Comparison of ENCODE assay signal across 14 mouse cellular contexts in the genomic region with DNA sequence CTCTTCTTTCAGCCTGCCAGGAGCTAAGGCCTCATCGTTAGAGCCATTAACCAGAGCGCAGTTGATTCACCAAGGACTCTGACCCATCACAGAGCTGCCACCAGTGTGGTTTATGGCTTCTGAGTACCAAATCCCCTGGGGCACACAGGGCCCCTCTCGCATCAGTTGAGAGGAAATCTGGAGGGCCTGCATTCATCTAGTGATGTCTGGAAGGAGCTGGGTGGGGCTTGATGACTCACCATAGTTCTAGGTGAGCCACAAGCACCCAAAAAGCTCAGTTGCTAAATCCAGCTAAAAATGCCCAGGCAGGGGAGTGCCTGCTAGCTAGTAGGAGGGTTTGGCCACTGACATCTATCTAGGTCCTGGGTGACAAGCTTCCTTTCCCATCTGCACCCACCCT. TPM values are rescaled to one million over a fixed set of nuclear protein-coding genes. Genes with fewer than 3 reads are reported as not detected.
A peak's percentile ranks its signal among the peaks of the same experiment; 100 is the strongest.
DNase-seq lines count a peak whose midpoint lies in the region; ATAC-seq and TF ChIP-seq lines count a peak whose summit lies in the region.
"Had no signal": no experiment of that assay in that cellular context is flagged by ENCODE, and none has a peak within 500 bp of the region (broad histone marks: within the 10 kb centered on the region; RNA-seq: fewer than 3 reads in every experiment).

No protein-coding gene starts in this region.

- no peak for TF ChIP-seq CTCF in liver, embryonic 14.5 days (IDR thresholded peaks at IDR 0.05; ENCODE audit: low read depth)

- no peak overlapping the region for H3K4me2 ChIP-seq in liver, embryonic 14.5 days (ENCODE audit: low read depth)
- H3K4me2 ChIP-seq: embryonic facial prominence, embryonic 15.5 days; forebrain, embryonic 13.5 days; heart, embryonic 11.5 days; hindbrain, embryonic 15.5 days; limb, embryonic 13.5 days; neural tube, embryonic 12.5 days had no signal

- no peaks in the 10 kb centered on the region for H3K36me3 ChIP-seq in megakaryocyte, embryonic 14.5 days (replicated peaks; ENCODE audit: low read length)
- no peaks in the 10 kb centered on the region for H3K36me3 ChIP-seq in liver, embryonic 14.5 days (replicated peaks; ENCODE audit: control insufficient read depth, insufficient read depth, low read depth)
- H3K36me3 ChIP-seq: embryonic facial prominence, embryonic 15.5 days; hindbrain, embryonic 15.5 days; limb, embryonic 13.5 days; neural tube, embryonic 12.5 days had no signal

- peaks cover 51% of the 10 kb centered on the region for H3K27me3 ChIP-seq in megakaryocyte, embryonic 14.5 days (replicated peaks)
- H3K27me3 ChIP-seq in liver, embryonic 14.5 days (ENCODE audit: control insufficient read depth, insufficient read depth, low read length): no peaks in the 10 kb centered on the region; the same call in none of the 2 replicates

- intact Hi-C loops in gastrocnemius, postnatal 36 days (cut with DNase I): no loop called here

- 39% methylated on average over 3 of the region's 3 CpGs for WGBS in liver, embryonic 14.5 days (ENCODE audit: insufficient replicate concordance)

- DNase-seq in liver, embryonic 14.5 days (ENCODE audit: low read depth in 3 of 3, low spot score in 3 of 3): no peak
- no peak for DNase-seq in gastrocnemius, postnatal 36 days
- DNase-seq in adrenal gland, postnatal 36 days: no peak
- DNase-seq in cerebellum, postnatal 10 days: no peak

- ATAC-seq in megakaryocyte, adult 5-6 weeks (ENCODE audit: poor library complexity, severe bottlenecking): no peak
- ATAC-seq in common myeloid progenitor, adult 5-6 weeks (replicated peaks; ENCODE audit: low read depth, poor library complexity, severe bottlenecking): 0 out of 2 replicates have a peak, but pooled peaks have one; percentile 7
- ATAC-seq in liver, embryonic 14.5 days (ENCODE audit: insufficient read depth): peak; percentile 35; the same call in 1 of the 2 replicates
- ATAC-seq: CD4-positive, CD25-positive, alpha-beta regulatory T cell, adult 4 months; forebrain, embryonic 13.5 days had no signal

- no peak for TF ChIP-seq EP300 in liver, embryonic 14.5 days (IDR thresholded peaks at IDR 0.05; ENCODE audit: low read depth)

- no peak overlapping the region for H3K9ac ChIP-seq in liver, embryonic 14.5 days (replicated peaks)
- H3K9ac ChIP-seq: embryonic facial prominence, embryonic 15.5 days; forebrain, embryonic 13.5 days; hindbrain, embryonic 15.5 days; limb, embryonic 13.5 days; neural tube, embryonic 12.5 days had no signal

- H3K4me1 ChIP-seq in megakaryocyte, embryonic 14.5 days: peaks cover 23% of the 10 kb centered on the region
- peaks cover 3 to 6% of the 10 kb centered on the region in 2 experiments; a peak in 3 of 4 replicates for H3K4me1 ChIP-seq in liver, embryonic 14.5 days (replicated peaks; ENCODE audit: control insufficient read depth in 2 of 2, insufficient read depth in 2 of 2, low read length in 1 of 2)
- H3K4me1 ChIP-seq: neural tube, embryonic 12.5 days had no signal

- no peaks in the 10 kb centered on the region for H3K9me3 ChIP-seq in megakaryocyte, embryonic 14.5 days
- H3K9me3 ChIP-seq in liver, embryonic 14.5 days (ENCODE audit: control insufficient read depth, low read length): no peaks in the 10 kb centered on the region
- H3K9me3 ChIP-seq: embryonic facial prominence, embryonic 15.5 days; forebrain, embryonic 13.5 days; hindbrain, embryonic 15.5 days; limb, embryonic 13.5 days; neural tube, embryonic 12.5 days had no signal

- H3K27ac ChIP-seq in liver, embryonic 14.5 days: no peak overlapping the region
- H3K27ac ChIP-seq: embryonic facial prominence, embryonic 15.5 days; forebrain, embryonic 13.5 days; hindbrain, embryonic 15.5 days; limb, embryonic 13.5 days; neural tube, embryonic 12.5 days had no signal

- H3K4me3 ChIP-seq in megakaryocyte, embryonic 14.5 days (replicated peaks): peak overlapping the region; percentile 48
- no peak overlapping the region for H3K4me3 ChIP-seq in liver, embryonic 14.5 days (ENCODE audit: insufficient read depth in 1 of 2, low read depth in 2 of 2, low read length in 2 of 2)
- H3K4me3 ChIP-seq: embryonic facial prominence, embryonic 15.5 days; forebrain, embryonic 13.5 days; hindbrain, embryonic 15.5 days; limb, embryonic 13.5 days; neural tube, embryonic 12.5 days had no signal

RNA-seq across cellular contexts. Expression of gene Syf2, which starts 25.1 kb away (rescaled TPM):
- polyA plus RNA-seq in megakaryocyte, embryonic 14.5 days (2012; ENCODE audit: insufficient read depth, low replicate concordance): 6.0 and 63.1 TPM in 2 replicates
- 81.7 and 89.6 TPM in 2 replicates for total RNA-seq in megakaryocyte, adult 5-6 weeks (2015)
- 286 and 343 TPM in 2 replicates for total RNA-seq in megakaryocyte, adult 5-6 weeks (2017)
- 230 and 275 TPM in 2 replicates for total RNA-seq in common myeloid progenitor, adult 5-6 weeks (2017)
- polyA plus RNA-seq in liver, embryonic 14.5 days (2012; rRNA removed): 21.9 and 42.9 TPM in 2 replicates
- polyA plus RNA-seq in liver, embryonic 14.5 days (2014; fragmentation: Nextera tagmentation; extraction: Ambion mirVana): 52.6 and 56.0 TPM in 2 replicates
- 10 to 100 TPM; 31.4 to 39.2 TPM for total RNA-seq in gastrocnemius, postnatal 36 days (2021)
- 100 to 1,000 TPM in 1 of 2 experiments, 10 to 100 TPM in 1; 84.2 to 102 TPM for total RNA-seq in adrenal gland, postnatal 36 days (2021)

RNA-seq across cellular contexts. Expression of gene Rsrp1, which starts 32.5 kb away (rescaled TPM):
- 176 and 605 TPM in 2 replicates for polyA plus RNA-seq in megakaryocyte, embryonic 14.5 days (2012; ENCODE audit: insufficient read depth, low replicate concordance)
- 680 and 693 TPM in 2 replicates for total RNA-seq in megakaryocyte, adult 5-6 weeks (2015)
- 257 and 330 TPM in 2 replicates for total RNA-seq in megakaryocyte, adult 5-6 weeks (2017)
- 172 and 177 TPM in 2 replicates for total RNA-seq in common myeloid progenitor, adult 5-6 weeks (2017)
- 228 and 239 TPM in 2 replicates for polyA plus RNA-seq in liver, embryonic 14.5 days (2012; rRNA removed)
- 151 and 161 TPM in 2 replicates for polyA plus RNA-seq in liver, embryonic 14.5 days (2014; fragmentation: Nextera tagmentation; extraction: Ambion mirVana)
- 100 to 1,000 TPM; 146 to 182 TPM for total RNA-seq in gastrocnemius, postnatal 36 days (2021)
- 100 to 1,000 TPM; 378 to 436 TPM for total RNA-seq in adrenal gland, postnatal 36 days (2021)

RNA-seq across cellular contexts. Expression of gene Tmem50a, which starts 41.0 kb away (rescaled TPM):
- polyA plus RNA-seq in megakaryocyte, embryonic 14.5 days (2012; ENCODE audit: insufficient read depth, low replicate concordance): 8.9 and 16.9 TPM in 2 replicates
- total RNA-seq in megakaryocyte, adult 5-6 weeks (2015): 292 and 323 TPM in 2 replicates
- total RNA-seq in megakaryocyte, adult 5-6 weeks (2017): 338 and 378 TPM in 2 replicates
- total RNA-seq in common myeloid progenitor, adult 5-6 weeks (2017): 168 and 202 TPM in 2 replicates
- 44.2 and 50.8 TPM in 2 replicates for polyA plus RNA-seq in liver, embryonic 14.5 days (2012; rRNA removed)
- polyA plus RNA-seq in liver, embryonic 14.5 days (2014; fragmentation: Nextera tagmentation; extraction: Ambion mirVana): 59.5 and 65.1 TPM in 2 replicates
- total RNA-seq in gastrocnemius, postnatal 36 days (2021): 10 to 100 TPM; 28.0 to 28.9 TPM
- total RNA-seq in adrenal gland, postnatal 36 days (2021): 100 to 1,000 TPM; 229 to 405 TPM
